Mouse (Mus musculus) heart, embryonic 10.5 days (tissue): ENCODE measurements around the gene Tceanc2. TPM values are rescaled to one million over a fixed set of nuclear protein-coding genes. Genes with fewer than 3 reads are reported as not detected.

Source experiments
- DNase-seq: peaks from one replicate; pipeline ENCODE4 v3.0.0-alpha.2; 2017; ENCODE audit warnings: low spot score
- H3K27ac ChIP-seq: fragments of 300-500 bp; sonication (generic); 2 replicates; pipeline ENCODE4 v1.5.1; 2016; ENCODE audit warnings: mild to moderate bottlenecking
- H3K27me3 ChIP-seq: fragments of 300-500 bp; sonication (generic); 2 replicates; pipeline ENCODE4 v1.6.1; 2016; ENCODE audit warnings: mild to moderate bottlenecking; ENCODE audit not compliant: poor library complexity, insufficient read depth, severe bottlenecking
- H3K36me3 ChIP-seq: fragments of 300-500 bp; sonication (generic); 2 replicates; pipeline ENCODE4 v1.6.1; 2016; ENCODE audit warnings: mild to moderate bottlenecking, moderate library complexity
- H3K4me1 ChIP-seq: fragments of 300-500 bp; sonication (generic); 2 replicates; pipeline ENCODE4 v1.6.1; 2016; ENCODE audit warnings: mild to moderate bottlenecking
- H3K4me3 ChIP-seq: fragments of 300-500 bp; sonication (generic); 2 replicates; pipeline ENCODE4 v1.5.1; 2016; ENCODE audit warnings: mild to moderate bottlenecking, moderate library complexity
- H3K9me3 ChIP-seq: fragments of 300-500 bp; sonication (generic); 2 replicates; pipeline ENCODE4 v1.6.1; 2016; ENCODE audit warnings: mild to moderate bottlenecking, moderate library complexity
- WGBS: fragments of 180-500 bp; shearing (Covaris S2); methylation state at CpG from one replicate; pipeline ENCODE4 v1.1.7; 2016; 5-methylcytosine and 5-hydroxymethylcytosine counted together
- polyA plus RNA-seq: library from polyadenylated mRNA; unstranded; fragments of >200 nt; fragmentation: Nextera tagmentation; extraction: Ambion mirVana; gene quantifications from 2 replicates; pipeline ENCODE4 v1.2.1, GENCODE M21; 2016

The Tceanc2 gene
- polyA plus RNA-seq, 1 experiment from 2014 or later, result 17.8 TPM

DNA sequence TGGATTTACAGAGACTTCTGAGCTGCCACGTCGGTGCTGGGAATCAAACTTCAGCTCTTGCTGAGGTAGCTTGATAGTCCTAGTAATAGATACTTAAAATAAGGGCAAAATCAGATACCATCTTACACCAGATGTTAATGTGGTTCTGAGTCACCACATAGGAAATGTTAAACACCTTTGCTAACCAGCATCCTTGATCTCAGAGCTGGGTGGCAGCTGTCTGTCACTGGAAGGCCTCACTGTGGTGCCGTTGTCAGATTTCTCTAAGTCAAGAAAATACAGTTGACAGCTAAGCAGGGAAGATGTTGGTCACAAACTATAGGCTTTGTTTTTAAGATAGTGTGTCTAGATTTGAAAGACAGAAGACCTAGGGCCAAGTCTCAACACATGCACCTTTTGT is 22.9 kb upstream of the Tceanc2 start:
- H3K4me1 ChIP-seq, result no peaks in the 10 kb centered on the region
- peaks cover 93% of the 10 kb centered on the region for H3K36me3 ChIP-seq
- 91% methylated on average over 3 of the region's 3 CpGs for WGBS
- no peaks in the 10 kb centered on the region for H3K27me3 ChIP-seq
- no peaks in the 10 kb centered on the region for H3K9me3 ChIP-seq
- no peak overlapping the region for H3K27ac ChIP-seq
- DNase-seq, result no peak
- H3K4me3 ChIP-seq, result no peak overlapping the region

DNA sequence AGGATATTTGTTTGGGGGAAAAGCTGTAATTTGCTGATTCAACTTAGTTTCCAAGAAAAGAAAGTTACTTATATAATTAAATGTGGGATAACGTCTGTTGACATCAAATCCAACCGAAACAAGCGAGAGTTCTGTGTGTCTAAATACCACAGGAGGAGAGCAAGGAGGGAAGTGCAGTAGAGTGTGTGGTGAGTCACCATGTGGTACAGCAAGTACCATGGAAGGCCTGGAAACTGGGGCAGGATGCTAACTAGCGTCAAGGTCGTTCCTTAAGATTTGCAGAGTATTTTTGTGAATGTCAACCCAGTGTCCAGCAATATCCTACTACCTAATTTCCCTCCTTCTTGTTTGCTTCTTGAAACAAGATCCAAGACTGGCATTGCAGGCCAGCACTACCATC is 19.2 kb upstream of the Tceanc2 start:
- DNase-seq, result no peak
- 92% methylated on average over 5 of the region's 5 CpGs for WGBS
- Histone ChIP-seq H3K27ac (no peak overlapping the region), H3K4me1 (no peaks in the 10 kb centered on the region), H3K9me3 (no peaks in the 10 kb centered on the region), H3K4me3 (no peak overlapping the region), H3K36me3 (peaks cover 91% of the 10 kb centered on the region), H3K27me3 (no peaks in the 10 kb centered on the region)

DNA sequence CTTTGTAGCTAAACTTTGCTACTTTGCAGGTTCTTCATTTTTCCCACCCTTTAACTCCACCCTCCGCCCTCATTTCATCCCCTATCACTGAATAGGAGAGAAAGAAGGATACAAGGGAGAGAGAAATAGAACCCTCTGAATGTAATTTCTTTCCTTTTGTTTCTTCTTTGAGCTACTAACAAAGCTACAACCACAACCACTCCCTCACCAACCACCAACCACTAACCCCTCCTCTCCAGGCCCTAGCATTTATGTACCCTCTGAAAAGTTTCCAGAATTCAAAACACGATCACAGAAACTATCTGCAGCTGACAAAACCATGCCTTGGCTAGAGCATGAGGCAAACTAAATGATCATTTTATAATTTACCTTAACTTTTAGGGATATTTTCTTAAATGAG is 17.5 kb upstream of the Tceanc2 start:
- Histone ChIP-seq H3K4me1 (no peaks in the 10 kb centered on the region), H3K4me3 (no peak overlapping the region), H3K27me3 (no peaks in the 10 kb centered on the region), H3K9me3 (no peaks in the 10 kb centered on the region), H3K36me3 (peaks cover 86% of the 10 kb centered on the region), H3K27ac (no peak overlapping the region)
- DNase-seq, result no peak
- WGBS, result 98% methylated on average over 2 of the region's 2 CpGs

DNA sequence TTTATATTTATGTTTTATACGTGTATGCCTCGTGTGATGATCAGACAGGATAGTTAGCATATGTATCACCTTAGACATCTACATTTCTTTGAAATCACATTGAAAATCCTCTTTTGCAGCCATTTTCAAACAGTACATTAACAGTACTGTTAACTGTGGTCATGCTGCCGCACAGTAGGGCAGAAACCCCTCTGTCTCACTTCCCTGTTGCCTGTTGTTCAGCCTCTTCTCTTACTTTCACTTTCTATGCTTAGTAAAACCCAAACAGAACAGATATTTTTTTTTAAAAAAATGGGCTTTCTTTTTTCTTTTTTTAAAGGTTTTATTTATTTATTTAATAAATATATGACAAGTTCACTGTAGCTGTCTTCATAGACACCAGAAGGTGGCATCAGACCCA is 14.9 kb upstream of the Tceanc2 start:
- Histone ChIP-seq H3K36me3 (peaks cover 84% of the 10 kb centered on the region), H3K27me3 (no peaks in the 10 kb centered on the region), H3K4me3 (no peak overlapping the region), H3K4me1 (no peaks in the 10 kb centered on the region), H3K9me3 (no peaks in the 10 kb centered on the region), H3K27ac (no peak overlapping the region)
- no peak for DNase-seq
- WGBS, result 95% methylated on average over 3 of the region's 3 CpGs

DNA sequence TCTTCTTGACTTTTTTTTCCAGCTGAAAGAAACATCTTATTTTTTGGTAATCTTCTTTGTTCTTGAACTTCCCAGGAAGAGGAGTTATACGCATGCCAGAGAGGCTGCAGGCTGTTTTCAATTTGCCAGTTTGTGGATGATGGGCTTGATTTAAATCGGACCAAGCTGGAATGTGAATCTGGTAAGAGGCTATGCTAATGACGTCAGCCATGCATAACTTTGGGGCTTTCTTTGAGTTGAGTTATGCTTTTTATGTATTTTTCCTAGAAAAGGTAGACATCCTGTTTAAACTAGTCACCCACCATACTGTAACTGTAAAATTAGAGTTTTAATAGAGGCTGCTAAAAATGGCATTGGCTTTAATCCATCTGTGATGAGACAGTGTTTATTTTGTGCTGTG is 6.8 kb upstream of the Tceanc2 start:
- no peak for DNase-seq
- no peaks in the 10 kb centered on the region for H3K27me3 ChIP-seq
- no peak overlapping the region for H3K27ac ChIP-seq
- no peak overlapping the region for H3K4me3 ChIP-seq
- peaks cover 44% of the 10 kb centered on the region for H3K36me3 ChIP-seq
- H3K9me3 ChIP-seq, result no peaks in the 10 kb centered on the region
- peaks cover 6% of the 10 kb centered on the region; the same call in 1 of the 2 replicates for H3K4me1 ChIP-seq
- WGBS, result 81% methylated on average over 3 of the region's 3 CpGs

DNA sequence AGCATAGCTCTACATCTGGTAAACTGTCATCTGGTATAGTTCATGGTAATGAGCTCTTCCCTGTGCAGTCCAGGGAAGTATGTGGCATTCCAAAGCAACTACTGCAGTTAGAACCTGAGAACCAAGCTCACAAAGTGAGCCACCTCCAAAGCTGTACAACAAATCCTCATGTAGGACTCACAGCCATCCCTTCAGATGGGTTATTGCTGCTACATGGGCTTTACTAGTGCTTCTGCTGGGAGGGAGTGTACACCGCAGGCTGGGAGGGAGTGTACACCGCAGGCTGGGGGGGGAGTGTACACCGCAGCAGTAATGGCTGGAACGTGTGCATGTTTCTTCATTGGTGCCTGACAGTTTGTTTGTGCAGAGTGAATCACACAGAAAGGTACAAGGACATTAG is 4.3 kb upstream of the Tceanc2 start:
- 92% methylated on average over 4 of the region's 4 CpGs for WGBS
- H3K27me3 ChIP-seq, result no peaks in the 10 kb centered on the region
- H3K4me1 ChIP-seq, result peaks cover 16% of the 10 kb centered on the region; the same call in 1 of the 2 replicates
- peaks cover 22% of the 10 kb centered on the region for H3K36me3 ChIP-seq
- no peak overlapping the region for H3K4me3 ChIP-seq
- H3K9me3 ChIP-seq, result no peaks in the 10 kb centered on the region
- no peak for DNase-seq
- no peak overlapping the region for H3K27ac ChIP-seq

DNA sequence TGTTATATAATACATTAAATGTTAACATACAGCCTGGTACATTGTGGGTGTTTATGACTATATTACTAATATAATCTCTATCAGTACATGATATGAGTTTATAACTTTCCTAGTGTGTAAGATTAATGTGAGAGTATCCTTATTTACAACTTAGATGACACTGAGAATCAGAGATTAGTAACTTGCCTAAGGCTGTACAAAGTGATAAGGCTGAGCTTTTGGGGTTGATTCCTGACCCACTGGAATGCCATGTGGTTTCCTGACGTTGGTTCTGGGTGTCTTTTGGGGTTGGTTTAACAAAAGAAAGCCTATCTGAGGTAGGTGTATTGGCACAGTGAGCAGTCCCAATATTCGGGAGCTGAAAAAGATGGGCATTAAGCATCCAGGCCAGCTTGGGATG is 3.9 kb upstream of the Tceanc2 start:
- 65% methylated on average over 2 of the region's 2 CpGs for WGBS
- no peak overlapping the region for H3K27ac ChIP-seq
- no peak overlapping the region for H3K4me3 ChIP-seq
- DNase-seq, result no peak
- H3K36me3 ChIP-seq, result peaks cover 18% of the 10 kb centered on the region
- H3K9me3 ChIP-seq, result no peaks in the 10 kb centered on the region
- H3K4me1 ChIP-seq, result peaks cover 16% of the 10 kb centered on the region; the same call in 1 of the 2 replicates
- H3K27me3 ChIP-seq, result no peaks in the 10 kb centered on the region

DNA sequence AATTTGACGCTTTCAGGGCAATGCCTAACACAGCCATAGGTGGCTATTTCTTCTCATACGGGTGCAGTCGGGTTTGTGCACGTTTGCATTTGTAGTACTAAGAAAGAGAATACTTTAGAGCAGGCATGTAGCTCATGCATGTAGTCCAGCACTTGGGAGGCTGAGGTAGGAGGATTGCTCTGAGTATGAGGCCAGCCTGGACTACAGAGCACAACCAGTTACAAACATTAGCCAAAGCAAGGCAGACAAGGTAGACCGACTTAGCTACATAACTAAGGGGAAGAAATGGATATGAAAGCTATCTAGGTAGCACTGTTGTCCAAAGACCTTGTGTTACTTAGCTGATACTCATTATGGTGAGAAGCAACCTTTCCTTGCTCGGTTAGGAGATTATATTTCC is 3.0 kb upstream of the Tceanc2 start:
- no peaks in the 10 kb centered on the region for H3K9me3 ChIP-seq
- WGBS, result 79% methylated on average over 6 of the region's 6 CpGs
- no peak overlapping the region for H3K4me3 ChIP-seq
- no peaks in the 10 kb centered on the region for H3K27me3 ChIP-seq
- no peak for DNase-seq
- H3K36me3 ChIP-seq, result peaks cover 10% of the 10 kb centered on the region
- no peak overlapping the region for H3K27ac ChIP-seq
- peaks cover 22% of the 10 kb centered on the region for H3K4me1 ChIP-seq

DNA sequence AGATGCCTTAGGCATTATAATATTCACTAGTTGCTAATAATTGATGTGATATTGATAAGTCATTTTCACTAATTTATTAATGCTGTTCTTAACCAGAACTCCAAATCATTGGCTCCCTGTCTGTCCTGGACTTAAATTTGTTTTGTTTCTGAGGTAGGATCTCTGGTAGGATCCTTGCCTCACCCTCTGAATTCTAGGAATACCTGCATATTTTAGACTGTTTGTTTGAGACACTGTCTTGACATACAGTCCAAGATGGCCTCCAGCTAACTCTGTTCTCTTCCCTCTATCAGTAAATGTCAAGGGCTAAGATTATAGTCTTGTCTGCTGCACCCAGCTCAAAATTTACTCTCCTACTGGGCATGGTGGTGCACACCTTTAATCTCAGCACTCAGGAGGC is 1.8 kb upstream of the Tceanc2 start:
- H3K4me1 ChIP-seq, result peaks cover 24% of the 10 kb centered on the region
- no peak overlapping the region for H3K27ac ChIP-seq
- H3K27me3 ChIP-seq, result no peaks in the 10 kb centered on the region
- DNase-seq, result no peak
- H3K36me3 ChIP-seq, result peaks cover 4% of the 10 kb centered on the region; the same call in 1 of the 2 replicates
- no peaks in the 10 kb centered on the region for H3K9me3 ChIP-seq
- H3K4me3 ChIP-seq, result no peak overlapping the region

DNA sequence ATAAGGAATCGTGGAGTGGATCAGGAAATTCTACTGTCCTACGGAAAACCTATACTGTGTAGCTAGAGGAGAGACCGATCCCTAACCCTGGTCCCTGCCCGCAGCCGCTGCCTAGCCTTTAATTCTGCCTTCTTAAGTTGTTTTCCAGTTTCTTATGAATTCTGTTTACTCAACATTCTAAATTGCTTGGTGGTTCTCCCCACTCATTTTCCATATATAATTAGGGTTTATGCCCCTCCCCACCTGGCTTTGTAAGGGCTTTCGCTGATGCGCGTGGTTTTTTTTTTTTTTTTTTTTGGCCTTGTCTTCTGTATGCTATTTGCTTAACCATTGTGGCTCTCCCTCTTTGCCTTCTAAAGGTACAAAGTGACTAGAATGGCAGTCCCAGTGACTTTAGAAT is 645 bp upstream of the Tceanc2 start:
- Histone ChIP-seq H3K9me3 (no peaks in the 10 kb centered on the region), H3K36me3 (peaks cover 14% of the 10 kb centered on the region), H3K27me3 (no peaks in the 10 kb centered on the region), H3K4me3 (peak overlapping the region; percentile 82), H3K4me1 (peaks cover 24% of the 10 kb centered on the region), H3K27ac (peak overlapping the region; percentile 97)
- WGBS, result 7% methylated on average over 8 of the region's 8 CpGs
- DNase-seq, result no peak

DNA sequence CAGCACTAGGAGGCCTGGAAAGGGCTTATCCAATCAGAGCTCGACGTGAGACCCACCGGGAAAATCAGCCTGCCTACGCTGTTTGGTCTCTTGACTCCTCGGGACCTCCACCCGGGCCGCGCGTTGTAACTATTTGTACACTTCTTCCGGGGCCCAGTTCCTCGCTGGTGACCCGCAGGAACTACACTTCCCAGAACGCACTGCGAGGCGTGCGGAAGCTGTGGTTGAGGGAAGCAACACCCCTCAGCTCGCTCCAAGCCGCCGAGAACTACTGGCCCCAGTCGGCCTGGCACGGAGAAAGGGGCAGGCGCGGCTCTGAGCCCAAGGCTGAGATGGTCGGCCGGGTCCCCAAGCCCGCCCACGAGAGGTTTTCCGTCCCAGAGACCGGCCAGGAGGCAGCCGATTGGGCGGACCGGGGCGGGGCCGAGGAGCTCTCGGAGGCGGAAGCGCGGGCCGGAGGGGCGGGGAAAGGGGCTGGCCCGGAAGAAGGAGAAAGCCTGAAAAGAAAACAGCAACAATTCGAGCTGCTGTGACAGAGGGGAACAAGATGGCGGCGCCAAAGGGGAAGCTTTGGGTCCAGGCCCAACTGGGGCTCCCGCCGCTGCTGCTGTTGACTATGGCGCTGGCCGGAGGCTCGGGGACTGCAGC is 610 bp downstream of the Tceanc2 start, which contains the start of gene Tmem59:
TSS of gene Tmem59 (plus strand) at position 218 of the 648 bp plus-strand sequence.
- H3K4me1 ChIP-seq, result peaks cover 24% of the 10 kb centered on the region
- peaks cover 17% of the 10 kb centered on the region for H3K36me3 ChIP-seq
- DNase-seq, result peak; percentile 98
- H3K9me3 ChIP-seq, result no peaks in the 10 kb centered on the region
- H3K27me3 ChIP-seq, result no peaks in the 10 kb centered on the region
- H3K4me3 ChIP-seq, result peak within 1 kb of the TSS; percentile 82
- under 1% methylated on average over 49 of the region's 49 CpGs for WGBS
- H3K27ac ChIP-seq, result peak within 1 kb of the TSS; percentile 97

DNA sequence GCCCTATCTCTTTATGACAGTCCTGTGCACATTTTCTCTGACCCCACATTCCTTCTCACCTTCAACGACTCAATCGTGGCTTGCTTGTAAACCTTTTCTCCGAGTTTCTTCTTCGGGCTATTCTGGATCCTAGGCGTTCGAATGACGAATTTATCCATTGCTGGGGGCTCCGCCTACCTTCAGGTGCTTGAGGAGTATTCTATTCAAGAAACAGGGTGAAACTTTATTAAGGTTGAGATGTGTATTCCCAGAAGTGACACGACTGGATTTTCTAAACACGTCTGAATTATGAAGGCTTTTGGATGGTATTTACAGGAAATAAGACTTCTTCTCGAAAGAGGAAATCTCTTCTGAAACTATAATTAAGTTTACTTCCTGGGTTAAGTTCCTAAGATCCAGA is 1.4 kb downstream of the Tceanc2 start:
- H3K4me1 ChIP-seq, result peaks cover 21% of the 10 kb centered on the region
- no peak for DNase-seq

DNA sequence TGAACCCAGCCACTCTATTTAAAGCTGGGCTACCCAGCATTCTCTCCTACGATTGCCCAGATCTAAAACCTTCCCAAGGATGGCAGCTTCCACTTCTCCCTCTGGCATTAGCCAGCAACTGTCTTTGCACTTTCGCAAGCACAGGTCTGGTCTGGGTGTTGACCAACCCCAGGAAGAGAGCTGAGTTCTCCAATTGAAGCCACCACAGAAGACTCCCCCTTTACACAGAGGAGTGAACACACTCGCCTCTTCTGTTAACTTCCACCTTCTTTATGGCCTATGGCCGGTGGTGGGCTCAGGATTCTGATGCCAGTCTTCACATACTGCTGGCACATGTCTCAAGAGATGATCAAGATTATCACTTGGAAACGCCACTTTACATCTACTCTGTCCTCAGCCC is 11.1 kb downstream of the Tceanc2 start:
- WGBS, result 89% methylated on average over 5 of the region's 5 CpGs
- no peak overlapping the region for H3K4me3 ChIP-seq
- H3K4me1 ChIP-seq, result no peaks in the 10 kb centered on the region
- H3K9me3 ChIP-seq, result no peaks in the 10 kb centered on the region
- no peak for DNase-seq
- H3K27ac ChIP-seq, result no peak overlapping the region
- peaks cover 49% of the 10 kb centered on the region for H3K36me3 ChIP-seq
- no peaks in the 10 kb centered on the region for H3K27me3 ChIP-seq

More for the DNA sequence above, 1.4 kb downstream of the Tceanc2 start:
- Histone ChIP-seq H3K27me3 (no peaks in the 10 kb centered on the region), H3K36me3 (peaks cover 25% of the 10 kb centered on the region), H3K9me3 (no peaks in the 10 kb centered on the region), H3K4me3 (peak overlapping the region; percentile 82), H3K27ac (peak overlapping the region; percentile 97)
- WGBS, result 44% methylated on average over 11 of the region's 11 CpGs

DNA sequence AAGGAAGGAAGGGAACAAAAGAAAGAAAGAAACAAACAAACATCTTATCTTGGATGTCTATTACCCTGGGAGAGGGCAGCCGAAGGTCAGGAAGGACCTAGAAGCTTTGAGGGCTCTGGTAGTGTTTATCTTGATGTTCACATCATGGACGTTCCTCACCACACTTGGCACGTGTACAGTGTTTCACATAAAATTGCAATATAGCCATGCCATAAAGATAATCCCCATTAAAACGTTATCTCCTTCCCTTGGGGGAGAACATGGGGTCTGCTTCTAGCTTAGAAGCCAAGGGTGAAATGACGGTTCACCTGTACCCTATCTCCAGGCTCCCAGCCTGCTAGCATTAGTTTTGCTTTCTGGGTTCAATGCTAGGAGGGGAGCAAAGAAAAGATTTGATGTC is 12.2 kb downstream of the Tceanc2 start:
- H3K36me3 ChIP-seq, result peaks cover 40% of the 10 kb centered on the region
- DNase-seq, result no peak
- H3K9me3 ChIP-seq, result no peaks in the 10 kb centered on the region

More for the DNA sequence above, 12.2 kb downstream of the Tceanc2 start:
- H3K4me3 ChIP-seq, result no peak overlapping the region
- H3K27ac ChIP-seq, result no peak overlapping the region
- 72% methylated on average over 5 of the region's 5 CpGs for WGBS
- H3K4me1 ChIP-seq, result no peaks in the 10 kb centered on the region
- no peaks in the 10 kb centered on the region for H3K27me3 ChIP-seq
